Mouse (Mus musculus): ENCODE results near the gene Gipc3.

- TF ChIP-seq CTCF (IDR thresholded peaks at IDR 0.05; ENCODE audit: control insufficient read depth, insufficient read depth, insufficient replicate concordance, low read depth, low read length) (no peak), POLR2A (IDR thresholded peaks at IDR 0.05; ENCODE audit: control insufficient read depth, low read depth, low read length) (no peak)
Observed at GRCm38 (mm10) chr10:81382039-81382438, 39.0 kb upstream of the Gipc3 start.

All from testis, adult 2 months (tissue).